Mouse (Mus musculus): ENCODE measurements around the gene Snx14.
"Not testable (repeated sequence)": the region's sequence is repeated elsewhere in the genome, so short reads cannot be mapped to it uniquely, and the experiment has no call there.

The Snx14 gene

DNA sequence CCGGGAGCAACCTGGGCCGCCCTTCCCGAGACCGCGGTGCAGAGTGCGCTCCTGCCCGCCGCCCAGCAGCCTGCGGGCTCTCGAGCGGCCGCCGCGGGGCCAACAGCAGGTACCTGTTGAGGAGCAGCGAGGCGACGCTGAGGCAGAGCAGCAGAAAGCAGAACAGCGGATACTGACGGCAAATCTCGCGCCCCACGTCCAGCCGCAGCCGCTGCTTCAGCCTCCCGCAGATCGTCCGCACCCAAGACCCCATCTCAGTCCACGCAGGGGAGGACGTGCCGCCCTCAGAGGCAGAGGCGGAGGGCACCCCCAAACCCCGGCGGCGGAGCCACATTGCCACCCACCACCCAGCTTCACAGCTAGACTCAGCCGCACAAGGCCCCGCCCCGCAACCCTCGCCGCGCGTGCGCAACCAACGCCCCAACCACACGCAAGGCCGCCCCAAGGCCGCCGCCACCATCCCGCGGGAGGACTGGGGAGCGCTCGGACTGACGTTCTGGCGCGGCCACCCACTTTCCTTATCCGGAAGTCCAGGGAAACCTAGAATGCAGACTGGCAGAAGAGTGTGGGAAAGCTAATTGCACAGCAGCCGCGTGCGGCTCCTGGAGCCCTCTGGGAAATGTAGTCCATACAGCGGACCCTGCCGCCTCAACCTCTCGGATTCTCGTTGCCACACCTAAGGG is at the start of gene Snx14:
Snx14 (minus strand) TSS at position 404 of the 683 bp plus-strand sequence.
- DNase-seq = peak; percentile 97

DNA sequence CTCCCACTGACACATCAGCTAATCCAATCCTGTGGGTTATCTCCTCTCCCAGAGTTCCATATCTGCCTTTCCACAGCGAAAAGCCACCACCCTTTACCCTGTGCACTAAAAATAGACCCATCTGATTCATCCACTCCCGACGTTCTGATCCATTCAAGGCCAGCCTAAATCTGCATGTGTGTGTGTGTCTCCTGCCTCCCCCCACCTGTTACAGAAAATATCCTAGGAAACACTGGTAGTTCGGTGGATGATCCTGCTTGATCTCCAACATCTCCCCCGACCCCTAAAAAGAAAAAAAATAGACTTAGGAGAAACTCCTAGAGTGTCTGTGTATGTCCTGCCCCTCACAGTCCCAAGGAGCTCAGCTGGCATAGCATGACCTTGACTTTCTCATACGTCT is 45.8 kb upstream of the Snx14 start:
- DNase-seq = no peak

DNA sequence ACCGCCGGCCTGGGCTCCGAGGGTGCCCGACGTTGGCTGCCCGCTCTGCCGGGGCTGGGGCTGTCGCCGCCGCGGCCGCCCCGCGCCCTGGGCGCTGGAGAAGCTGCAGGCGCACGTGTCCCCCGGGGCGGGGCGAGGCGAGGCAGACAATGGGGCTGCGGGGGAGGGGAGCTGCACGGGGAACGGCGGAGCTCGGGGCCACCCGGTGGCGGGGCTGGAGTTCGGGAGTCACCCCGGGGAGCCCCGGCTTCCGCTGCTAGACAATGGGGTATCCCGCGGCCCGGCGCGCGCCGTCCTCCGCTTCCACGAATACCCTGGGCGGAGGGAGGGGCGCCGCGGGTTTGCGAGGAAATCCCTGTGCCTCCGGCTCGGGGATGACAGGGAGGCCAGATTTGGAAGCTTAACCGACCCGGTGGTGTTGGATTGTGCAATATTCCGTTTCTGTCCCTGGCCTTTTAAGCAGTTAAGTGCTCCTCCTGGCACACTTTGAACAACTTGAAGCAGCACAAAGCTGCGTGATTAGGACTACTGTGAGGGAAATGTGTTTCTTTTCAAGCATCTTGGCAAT is 44.2 kb upstream of the Snx14 start:
- no peak for DNase-seq

DNA sequence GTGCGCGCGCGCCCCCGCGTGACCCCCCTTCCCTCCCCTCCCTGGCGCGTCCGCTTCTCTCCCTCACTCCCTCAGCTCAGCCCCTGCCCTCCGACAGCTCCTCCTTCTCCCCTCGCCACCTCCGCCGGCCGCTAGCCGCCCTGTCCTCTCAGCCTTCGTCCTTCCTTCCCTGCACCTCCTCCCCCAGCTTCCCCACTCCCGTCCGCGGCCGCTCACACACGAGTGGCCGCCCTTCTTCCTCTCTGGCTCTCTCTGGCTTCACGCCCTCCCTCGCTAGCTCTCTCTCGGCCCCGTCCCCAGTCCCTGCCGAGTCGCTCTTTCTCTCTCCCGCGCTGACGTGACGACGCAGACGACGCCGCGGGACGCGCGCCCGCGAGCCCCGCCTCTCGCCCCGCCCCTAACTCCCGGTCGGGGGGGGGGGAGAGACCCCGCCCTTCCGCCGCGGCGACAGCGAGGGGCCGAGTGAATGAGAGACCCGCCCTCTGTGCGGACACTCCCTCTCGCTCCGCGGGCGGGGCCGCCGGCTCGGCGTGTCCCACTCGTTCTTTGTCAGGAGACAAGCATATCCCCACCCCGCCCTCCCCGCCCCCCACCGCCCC is 43.6 kb upstream of the Snx14 start, which contains the start of gene Syncrip:
Syncrip (minus strand) TSS at position 345 of the 599 bp plus-strand sequence.
- peak; percentile 94 for DNase-seq

DNA sequence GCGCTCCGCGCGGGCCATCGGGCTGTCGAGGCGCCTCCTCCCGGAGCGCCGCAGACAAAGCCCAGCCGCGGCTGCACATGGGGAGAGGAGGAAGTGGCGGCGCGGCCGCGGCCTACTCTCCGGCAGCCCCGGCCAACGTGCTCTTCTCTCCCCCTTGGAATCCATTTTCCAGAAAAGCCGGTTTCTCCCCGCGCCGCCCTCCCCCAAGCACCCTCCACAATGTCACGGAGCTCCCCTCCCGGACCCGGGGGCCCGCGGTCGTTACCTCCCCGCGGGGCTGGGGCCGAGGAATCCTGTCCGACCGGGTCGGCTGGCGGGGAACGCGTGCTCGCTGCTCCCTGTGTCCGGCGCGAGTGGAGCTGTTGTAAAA is 43.0 kb upstream of the Snx14 start:
- peak; percentile 45 for DNase-seq

DNA sequence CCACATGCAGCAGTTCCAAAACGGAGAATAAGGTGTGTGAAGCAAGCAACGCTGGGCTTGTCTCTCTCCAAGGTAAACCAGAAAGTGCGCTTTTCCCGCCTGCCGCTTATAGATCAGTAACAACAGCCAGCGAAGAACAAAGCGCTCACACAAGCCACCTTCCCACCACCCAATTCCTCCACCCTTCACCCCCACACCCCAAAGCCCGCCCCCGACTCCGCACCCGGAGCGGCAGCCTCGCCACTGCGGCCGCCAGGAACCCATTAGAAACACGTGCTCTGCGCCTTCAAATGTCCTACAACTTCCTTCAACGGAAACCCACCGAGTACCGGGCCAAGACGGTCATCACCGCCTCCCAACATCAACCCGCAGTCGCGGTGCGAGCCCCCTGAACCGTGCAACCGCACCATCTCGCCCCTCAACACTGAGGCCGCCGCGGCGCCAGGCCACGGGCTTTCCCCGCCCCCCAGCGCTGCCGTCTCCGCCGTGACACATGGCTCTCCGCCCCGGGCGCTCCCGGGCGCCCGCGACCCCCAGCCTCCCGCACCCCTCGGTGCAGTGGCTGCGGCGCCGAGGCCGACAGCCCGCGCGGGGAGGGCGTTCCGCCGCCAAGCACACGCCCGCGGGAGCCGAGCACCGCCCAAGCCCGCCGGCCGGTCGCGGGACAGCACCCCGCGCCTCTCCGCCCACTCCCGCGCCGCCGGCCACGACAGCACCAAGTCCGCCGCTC is 42.5 kb upstream of the Snx14 start:
- peak; percentile 33 for DNase-seq

DNA sequence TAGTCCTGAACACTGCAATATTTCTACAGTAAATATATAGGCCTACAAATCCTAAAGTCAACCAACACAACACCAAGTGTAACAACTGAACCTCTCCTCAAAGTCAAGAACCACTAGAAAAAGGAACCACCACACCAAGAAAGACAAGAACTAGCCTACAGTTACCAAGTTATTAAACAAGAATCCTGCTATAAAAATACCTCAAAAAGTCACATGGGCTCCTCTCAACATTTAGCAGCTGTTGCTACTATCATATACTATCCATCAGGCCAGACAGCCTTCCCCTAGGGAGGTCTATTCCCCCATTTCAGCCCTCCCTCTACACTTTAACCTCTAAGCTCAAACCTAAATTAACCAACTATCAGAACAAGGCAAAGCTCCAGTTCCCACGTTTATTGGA is 41.4 kb upstream of the Snx14 start:
- no peak for DNase-seq

DNA sequence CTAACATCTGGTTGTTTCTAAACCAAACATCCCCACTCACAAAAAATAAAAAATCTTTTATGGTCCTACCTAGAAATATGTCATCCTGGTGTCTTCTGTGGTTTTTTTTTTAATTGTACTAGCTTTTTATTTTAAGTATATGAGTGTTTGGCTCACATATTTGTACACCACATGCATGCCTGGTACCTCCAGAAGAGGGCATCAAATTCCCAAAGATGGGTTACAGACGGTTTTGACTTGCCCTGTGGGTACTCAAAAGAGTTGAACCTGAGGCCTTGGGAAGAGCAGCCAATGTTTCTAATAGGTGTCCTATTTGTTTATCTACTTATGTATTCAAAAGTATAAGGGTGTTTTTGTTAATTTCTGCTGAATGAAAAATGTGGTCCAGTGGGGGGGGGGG is 37.4 kb upstream of the Snx14 start:
- peak; percentile 26 for DNase-seq

DNA sequence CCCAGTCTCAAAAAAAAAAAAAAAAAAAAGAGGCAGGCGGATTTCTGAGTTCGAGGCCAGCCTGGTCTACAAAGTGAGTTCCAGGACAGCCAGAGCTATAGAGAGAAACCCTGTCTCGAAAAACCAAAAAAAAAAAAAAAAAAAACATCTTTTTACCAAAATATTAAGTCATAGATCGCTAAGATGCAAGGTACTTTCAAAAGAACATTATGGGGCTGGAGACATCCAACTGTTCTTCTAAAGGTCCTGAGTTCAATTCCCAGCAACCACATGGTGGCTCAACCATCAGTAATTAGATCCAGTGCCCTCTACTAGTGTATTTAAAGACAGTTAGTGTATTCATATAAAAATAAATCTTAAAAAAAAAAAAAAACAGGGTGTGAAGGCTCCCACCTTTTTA is 22.3 kb upstream of the Snx14 start:
- DNase-seq = not testable (repeated sequence)

DNA sequence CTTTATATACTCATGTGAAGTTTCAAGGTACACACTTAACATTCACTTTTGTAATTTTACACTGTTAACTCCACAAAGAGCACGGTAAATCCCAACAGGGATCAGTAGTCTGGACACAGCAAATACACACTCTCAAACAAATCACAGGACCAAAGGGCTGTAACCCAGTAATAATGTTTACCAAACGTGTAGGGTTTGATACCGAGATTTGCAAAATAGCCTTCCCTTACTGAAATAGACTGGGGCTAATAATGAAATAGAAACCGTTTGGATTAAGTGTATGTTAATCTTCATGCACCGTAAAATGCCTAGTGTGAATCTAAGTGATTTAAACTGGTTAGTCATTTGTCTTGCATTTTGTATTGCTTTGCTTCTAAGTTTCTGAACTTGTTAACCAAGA is 1.2 kb upstream of the Snx14 start:
- no peak for DNase-seq

DNA sequence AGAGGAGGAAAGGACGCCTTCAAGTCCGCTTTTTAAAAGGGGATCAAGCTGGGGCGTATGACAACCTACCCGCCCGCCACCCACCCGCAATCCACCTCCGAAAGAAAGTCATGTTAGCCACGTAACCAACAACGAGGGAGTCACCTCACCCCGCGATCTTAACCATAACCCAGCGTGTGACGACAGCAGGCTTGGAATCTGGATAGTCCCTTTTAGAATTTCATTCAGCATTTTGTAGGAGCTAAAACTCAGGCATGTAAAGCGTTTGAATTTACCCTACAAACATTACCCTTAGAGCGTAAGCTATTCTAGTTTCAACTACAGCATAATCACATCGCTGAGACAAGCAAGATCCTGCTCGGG is 461 bp upstream of the Snx14 start:
- no peak for DNase-seq

DNA sequence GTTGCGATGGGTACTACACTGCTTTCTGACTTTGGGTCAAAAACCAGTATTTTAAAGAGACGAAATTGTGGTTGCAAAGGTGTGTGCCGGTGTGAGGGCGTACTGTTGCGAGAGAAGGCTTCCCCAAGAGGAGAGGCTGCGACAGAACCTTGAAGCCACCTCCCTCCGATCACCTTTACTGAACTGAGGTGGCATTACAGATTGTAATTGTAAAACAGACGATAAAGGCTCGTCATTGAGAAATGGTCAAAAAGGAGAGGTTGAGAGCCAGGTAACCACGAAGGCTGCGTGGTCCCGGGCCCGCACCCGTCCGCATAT is 562 bp downstream of the Snx14 start:
- peak; percentile 38 for DNase-seq

DNA sequence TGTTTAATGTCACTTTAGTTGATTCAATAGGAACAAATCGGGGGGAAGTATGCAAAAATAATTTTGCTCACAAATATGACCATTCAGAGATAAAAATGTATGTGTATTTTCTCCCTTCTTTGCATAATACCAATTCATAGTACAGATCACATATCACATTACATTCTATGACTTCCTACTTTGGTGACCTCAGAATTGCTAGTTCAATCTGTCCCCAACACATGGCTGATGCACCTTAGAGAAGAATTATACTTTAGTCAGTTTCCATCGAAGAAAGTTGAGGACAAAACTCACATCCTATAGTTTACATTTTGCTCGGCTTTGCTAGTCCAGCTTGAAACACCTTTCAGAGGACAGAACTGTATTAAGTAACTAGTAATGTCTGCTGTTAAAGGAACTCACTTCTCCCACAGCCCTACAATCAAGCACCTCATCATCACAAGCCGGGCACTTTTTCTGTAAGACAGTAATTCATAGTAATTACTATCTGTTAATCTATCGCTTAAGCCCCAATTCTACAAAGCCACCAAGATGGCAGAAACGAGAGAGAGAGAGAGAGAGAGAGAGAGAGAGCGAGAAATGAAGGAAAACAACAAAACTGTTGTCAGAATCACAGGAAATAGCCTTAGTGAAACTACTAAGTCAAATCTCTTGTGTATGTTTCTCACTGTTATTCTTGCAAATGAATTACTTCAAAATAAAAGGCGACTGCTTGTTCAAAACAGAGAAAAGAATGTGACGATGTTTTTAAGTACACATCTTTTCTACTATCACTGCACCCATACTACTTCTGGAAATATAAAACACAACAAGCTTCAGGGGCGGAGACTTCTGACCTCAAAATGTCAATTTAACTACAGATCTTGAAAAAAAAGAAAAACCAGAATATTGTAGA is 1.2 kb downstream of the Snx14 start:
- DNase-seq = no peak

DNA sequence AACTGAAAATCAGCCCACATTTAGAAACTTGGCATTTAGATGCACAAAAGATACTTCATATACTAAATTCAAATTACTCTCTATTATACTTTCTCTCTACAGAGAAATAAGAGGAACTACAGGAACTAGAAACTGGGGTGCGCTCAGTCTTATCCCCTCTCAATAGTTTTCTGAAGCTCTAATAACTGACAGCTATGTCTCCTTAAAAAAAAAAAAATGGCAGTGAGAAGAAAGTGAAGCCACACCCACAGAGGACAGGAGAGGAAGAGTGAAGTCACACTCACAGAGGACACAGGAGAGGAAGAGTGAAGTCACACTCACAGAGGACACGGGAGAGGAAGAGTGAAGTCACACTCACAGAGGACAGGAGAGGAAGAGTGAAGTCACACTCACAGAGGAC is 14.4 kb downstream of the Snx14 start:
- no peak for DNase-seq

DNA sequence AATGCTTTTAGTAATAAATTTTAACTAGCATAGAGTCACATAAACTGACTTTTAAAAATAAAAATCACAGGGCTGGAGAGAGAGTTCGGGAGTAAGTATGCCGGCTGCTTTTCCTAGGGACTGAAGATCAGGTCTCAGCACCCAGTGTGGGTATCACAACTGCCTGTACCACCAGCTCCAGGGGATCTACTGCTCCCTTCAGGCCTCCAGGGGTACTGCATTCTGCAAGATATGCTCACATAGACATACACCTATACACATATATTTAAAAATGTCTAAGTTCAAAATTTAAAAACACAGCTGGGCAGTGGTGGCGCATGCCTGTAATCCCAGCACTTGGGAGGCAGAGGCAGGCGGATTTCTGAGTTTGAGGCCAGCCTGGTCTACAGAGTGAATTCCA is 16.3 kb downstream of the Snx14 start:
- no peak for DNase-seq

DNA sequence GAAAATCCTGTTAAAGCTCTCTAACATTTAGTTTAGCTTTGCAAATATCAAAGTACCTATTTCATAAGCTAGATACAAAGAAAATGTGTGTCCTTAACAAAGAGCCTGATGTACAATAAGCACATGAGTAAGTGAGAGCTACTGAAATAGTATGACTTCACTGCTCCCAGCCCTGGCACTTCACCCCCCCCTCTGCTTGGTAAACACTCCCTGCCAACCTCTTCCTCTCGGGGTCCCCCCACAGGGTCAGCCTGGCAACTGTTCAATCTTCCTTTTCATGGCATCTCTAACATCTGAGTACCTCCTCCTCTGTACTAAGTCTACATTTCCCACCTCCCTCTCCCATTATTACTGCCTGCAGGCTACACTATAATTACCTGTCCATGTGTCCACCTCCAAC is 22.0 kb downstream of the Snx14 start:
- DNase-seq = no peak

DNA sequence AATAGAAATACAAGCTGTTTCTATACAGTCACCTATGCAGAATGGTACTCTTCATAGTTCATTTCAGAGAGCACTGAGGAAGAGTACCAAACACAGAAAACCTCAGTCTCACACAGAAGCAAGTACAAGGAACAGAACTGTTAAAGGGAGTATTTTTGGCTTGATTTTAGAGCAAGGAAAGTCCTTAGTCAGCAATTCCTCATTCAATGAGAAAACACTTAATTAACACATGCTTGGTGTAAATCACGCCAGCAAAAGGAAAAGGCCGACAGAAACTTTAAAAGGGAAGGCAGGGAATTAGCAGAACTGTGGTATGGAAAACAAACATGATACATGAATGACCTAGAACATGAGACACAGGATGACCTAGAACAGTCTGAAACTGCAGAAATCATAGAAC is 28.8 kb downstream of the Snx14 start:
- no peak for DNase-seq

DNA sequence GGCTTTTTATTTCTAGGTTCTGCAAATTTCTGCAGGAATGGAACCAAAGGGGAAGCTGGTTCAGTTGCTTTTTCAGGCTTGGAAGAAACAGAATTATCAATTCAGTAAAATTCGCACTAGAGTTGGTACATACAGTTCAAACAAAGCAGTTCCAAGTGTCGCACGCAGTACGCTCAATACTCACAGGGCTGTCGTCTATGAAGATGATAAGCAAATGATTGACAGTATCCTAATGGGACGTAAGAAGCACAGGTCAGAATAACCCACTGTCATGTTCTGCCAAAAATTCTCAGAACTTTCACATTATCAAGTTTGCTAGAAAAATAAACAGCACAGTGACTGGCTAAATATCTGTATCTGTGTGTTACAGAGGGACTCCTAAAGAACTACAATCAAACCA is 34.2 kb downstream of the Snx14 start:
- DNase-seq = no peak

DNA sequence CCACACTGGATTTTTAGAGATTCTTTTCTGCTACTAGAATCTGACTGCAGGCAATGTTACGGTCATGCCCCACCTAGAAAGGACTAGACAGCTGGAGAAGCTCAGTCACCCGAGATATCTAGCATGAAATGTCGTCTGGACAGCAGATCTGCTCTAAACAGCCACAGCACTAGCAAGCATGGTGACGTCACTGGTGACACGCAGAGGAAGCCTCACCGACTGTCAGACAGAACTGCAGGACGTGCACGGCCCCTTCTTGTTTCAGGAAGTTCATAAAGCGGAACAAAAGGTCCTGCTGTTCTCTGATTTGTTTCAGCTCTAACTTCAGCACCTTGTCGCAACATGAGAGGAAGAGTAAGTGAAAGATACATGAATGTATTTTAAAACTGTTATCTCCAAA is 34.7 kb downstream of the Snx14 start:
- DNase-seq = peak; percentile 7

DNA sequence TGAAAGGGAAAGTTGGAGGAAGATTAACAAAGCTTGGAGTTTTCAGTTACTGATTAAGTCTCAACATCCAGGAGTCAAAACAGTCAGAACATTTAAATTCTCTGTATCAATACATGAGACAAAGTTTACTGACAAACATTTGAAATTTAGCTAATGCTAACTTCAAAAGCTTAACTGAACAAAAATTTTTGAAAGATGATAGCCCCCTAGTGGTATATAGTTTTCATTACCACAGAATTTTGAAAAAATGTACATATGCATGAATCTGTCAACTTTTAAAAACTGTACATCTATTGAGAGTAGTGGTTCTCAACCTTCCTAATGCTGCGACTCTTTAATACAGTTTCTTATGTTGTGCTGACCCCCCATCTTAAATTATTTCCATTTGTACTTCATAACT is 40.3 kb downstream of the Snx14 start:
- no peak for DNase-seq

DNA sequence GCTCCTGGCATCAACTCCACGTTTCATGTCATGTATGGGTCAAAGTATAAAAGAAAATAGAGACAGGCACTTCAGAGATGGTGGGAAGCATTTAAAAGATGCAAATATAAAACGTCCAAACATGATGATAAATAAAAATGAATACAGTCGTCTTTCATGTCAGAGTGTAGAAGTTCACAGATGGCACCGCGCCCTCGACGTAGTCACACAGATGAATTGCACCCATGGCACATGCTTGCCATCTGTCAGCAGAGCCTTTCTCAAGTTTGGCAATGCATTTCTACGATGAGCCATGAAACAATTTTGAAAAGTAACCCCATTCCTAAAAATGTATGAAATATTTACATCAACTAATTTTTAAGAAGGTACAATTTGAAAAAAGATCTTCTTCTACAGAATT is 43.9 kb downstream of the Snx14 start:
- no peak for DNase-seq

DNA sequence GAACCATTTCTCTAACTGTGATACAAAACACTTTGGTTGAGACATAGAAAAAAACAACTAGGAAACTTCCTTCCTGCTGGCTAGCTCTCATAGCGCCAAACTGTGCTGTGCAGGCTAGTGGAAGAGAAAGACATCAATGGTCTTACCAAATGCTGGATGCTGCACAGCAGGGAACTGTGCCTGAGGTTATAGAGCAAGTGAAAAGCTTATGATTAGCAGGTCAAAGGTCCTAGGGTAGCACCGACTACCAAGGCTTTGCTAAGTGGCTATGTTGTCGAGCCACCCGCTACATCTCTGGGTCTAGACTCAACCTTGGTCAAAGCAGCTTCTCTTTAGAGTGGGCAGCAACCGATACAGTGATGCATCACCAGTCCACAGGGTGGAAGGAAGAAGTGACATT is 49.9 kb downstream of the Snx14 start:
- no peak for DNase-seq

DNA sequence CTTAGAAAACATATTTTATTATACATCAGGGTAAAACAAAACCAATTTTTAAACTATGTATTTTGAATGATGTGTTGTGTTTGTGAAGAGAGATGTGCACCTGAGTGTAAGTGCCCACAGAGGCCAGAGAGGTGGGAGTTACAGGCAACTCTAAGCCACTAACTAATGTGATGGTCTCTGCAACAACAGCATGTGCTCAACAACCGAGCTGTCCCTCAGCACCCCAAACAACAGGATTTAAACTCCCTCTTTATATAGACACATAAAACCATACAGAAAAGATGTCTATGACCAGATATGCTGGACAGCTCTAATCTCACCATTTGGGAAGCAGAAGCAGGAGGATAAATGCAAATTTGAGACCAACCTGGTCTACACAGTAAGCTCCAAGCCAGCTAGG is 58.2 kb downstream of the Snx14 start:
- DNase-seq = no peak
